Mouse (Mus musculus) mouse embryonic stem cell (cell line): ENCODE results near the gene Stk11.

ENCODE experiments used
- in situ Hi-C, 2 experiments: fragments of 300-500 bp; cut with MboI; formaldehyde crosslinking; loops; 1 replicate in 1 of 2; 3 replicates in 1 of 2; pipeline ENCODE4 v1.14.3; 2019 to 2020; ENCODE audit warnings: low sequenced_read_pairs in 2 of 2, low pct_unique_long_range_greater_than_20kb in 1 of 2, mixed read lengths in 1 of 2; ENCODE audit not compliant: unreplicated experiment in 1 of 2

Gene Stk11

GRCm38 (mm10) chr10:80091527-80091926 lies 24.1 kb upstream of the Stk11 start:
- in situ Hi-C loops: no loop called here

GRCm38 (mm10) chr10:80092690-80093089 lies 22.9 kb upstream of the Stk11 start:
- in situ Hi-C loops: no loop called here

GRCm38 (mm10) chr10:80094085-80094484 lies 21.5 kb upstream of the Stk11 start:
- in situ Hi-C loops: no loop called here

- in situ Hi-C loops: no loop called here
Measured at GRCm38 (mm10) chr10:80094684-80095083, 20.9 kb upstream of the Stk11 start.

GRCm38 (mm10) chr10:80095547-80095946 lies 20.1 kb upstream of the Stk11 start:
- in situ Hi-C loops: no loop called here

- in situ Hi-C loops: no loop called here
Measured at GRCm38 (mm10) chr10:80097275-80097674, 18.3 kb upstream of the Stk11 start.

- in situ Hi-C loops: no loop called here
Measured at GRCm38 (mm10) chr10:80098630-80099029, 17.0 kb upstream of the Stk11 start.

- in situ Hi-C loops: no loop called here
Measured at GRCm38 (mm10) chr10:80100982-80101381, 14.6 kb upstream of the Stk11 start.

GRCm38 (mm10) chr10:80102216-80102915 lies 13.2 kb upstream of the Stk11 start:
- in situ Hi-C loops: no loop called here

- in situ Hi-C loops: no loop called here
Measured at GRCm38 (mm10) chr10:80103032-80103431, 12.6 kb upstream of the Stk11 start.

- in situ Hi-C loops: no loop called here
Measured at GRCm38 (mm10) chr10:80104181-80104580, 11.4 kb upstream of the Stk11 start.

- in situ Hi-C loops: no loop called here
Measured at GRCm38 (mm10) chr10:80105460-80105859, 10.1 kb upstream of the Stk11 start, which contains the start of gene Sbno2. Sbno2 (minus strand) TSS chr10:80105571.

- in situ Hi-C loops: no loop called here
Measured at GRCm38 (mm10) chr10:80105926-80106325, 9.7 kb upstream of the Stk11 start.

- in situ Hi-C loops: no loop called here
Measured at GRCm38 (mm10) chr10:80107678-80108077, 7.9 kb upstream of the Stk11 start.

GRCm38 (mm10) chr10:80114341-80115284 lies 990 bp upstream of the Stk11 start:
- in situ Hi-C loops: loop anchor here in 1 of 2 experiments (5.0 kb wide), 1 partner anchor 127 kb away; the partner anchor contains the start of gene Cnn2

GRCm38 (mm10) chr10:80115944-80116335 lies 337 bp downstream of the Stk11 start:
- in situ Hi-C loops: no loop called here

- in situ Hi-C loops: no loop called here
Measured at GRCm38 (mm10) chr10:80116563-80116926, 942 bp downstream of the Stk11 start.

- in situ Hi-C loops: no loop called here
Measured at GRCm38 (mm10) chr10:80116927-80117691, 1.5 kb downstream of the Stk11 start.

GRCm38 (mm10) chr10:80117736-80118135 lies 2.1 kb downstream of the Stk11 start:
- in situ Hi-C loops: no loop called here
